Mouse (Mus musculus) c-Kit-negative CD71-positive TER-119-positive erythroid progenitor cells, embryonic 14.5 days (primary cell): Measurements from ENCODE around the gene Pias4.
A peak's percentile ranks its signal among the peaks of the same experiment; 100 is the strongest.

Source experiments
- DNase-seq: peaks from one replicate; pipeline ENCODE4 v3.0.0-alpha.2; 2013; ENCODE audit warnings: low read depth, low spot score

Pias4 gene

GRCm38 (mm10) chr10:81138131-81138782, 29.5 kb downstream of the Pias4 start:
- peak; percentile 32 for DNase-seq

DNA sequence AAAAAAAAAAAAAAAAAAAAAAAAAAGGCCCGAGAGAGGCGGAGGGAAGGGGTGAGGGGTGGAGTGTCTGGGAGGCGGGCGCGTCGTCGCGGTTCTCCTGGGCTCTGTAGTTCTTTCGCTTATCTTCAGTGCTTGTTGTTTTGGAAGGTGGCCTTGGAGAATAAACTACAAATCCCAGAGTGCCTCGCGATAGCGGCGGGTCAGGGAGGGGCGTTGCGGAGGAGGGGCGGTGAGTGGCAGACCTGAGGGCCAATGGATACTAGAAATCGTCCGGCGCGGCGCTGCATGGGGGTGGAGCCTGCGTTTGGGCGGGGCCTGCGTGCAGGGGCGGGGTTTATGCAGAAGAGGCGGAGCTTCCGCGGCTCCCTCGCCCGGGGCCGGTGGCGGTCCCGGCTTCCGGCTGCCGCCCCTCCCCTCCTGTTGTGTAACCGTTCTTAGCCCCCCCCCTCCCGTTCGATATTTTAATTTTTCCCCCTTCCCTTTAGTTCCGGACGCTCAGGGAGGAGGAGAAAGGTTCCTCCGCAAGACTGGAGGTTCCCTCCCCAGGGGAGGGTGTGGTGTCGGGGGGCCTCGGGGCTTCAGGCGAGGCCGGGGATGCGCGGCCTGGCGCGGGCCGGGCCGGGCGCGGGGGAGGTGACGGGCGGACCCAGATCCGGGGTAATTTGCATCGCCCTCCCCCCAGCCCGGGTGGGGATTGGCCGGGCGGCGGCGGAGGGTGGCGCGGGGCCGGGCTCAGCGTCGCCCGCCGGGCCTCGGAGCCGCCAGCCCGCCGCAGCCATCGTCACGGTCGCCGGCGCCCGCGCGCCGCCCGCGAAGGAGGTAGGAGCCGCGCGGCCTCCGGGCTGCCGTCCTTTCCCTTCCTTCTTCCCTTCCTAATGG, 30.2 kb downstream of the Pias4 start:
- DNase-seq, result peak; percentile 97

DNA sequence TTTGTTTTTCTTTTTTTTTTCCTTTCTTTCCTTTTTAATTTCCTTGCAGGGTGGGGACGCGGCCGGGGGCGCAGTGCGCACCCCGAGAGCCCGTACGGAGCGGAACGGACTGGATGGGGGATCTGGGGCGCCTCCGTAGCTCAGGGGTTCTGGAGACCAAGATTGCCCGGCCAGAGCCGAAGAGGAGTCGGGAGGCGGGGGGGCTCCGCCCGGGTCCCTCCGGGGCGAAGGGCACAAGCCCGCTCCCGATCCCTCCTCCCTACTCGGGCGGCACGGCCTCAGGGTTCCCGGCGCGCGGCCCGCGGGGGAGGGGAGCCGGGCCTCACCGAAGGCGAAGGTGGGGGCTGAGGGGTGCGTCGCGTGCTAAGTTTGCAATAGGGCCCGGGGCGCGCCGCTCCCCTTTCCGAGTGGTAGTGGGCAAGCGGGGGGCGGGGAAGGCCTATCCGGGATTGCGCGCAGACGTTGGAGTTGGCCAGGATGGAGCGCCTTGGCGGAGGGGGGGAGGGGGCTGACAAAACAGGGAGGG, 31.0 kb downstream of the Pias4 start:
- DNase-seq, result peak; percentile 48

DNA sequence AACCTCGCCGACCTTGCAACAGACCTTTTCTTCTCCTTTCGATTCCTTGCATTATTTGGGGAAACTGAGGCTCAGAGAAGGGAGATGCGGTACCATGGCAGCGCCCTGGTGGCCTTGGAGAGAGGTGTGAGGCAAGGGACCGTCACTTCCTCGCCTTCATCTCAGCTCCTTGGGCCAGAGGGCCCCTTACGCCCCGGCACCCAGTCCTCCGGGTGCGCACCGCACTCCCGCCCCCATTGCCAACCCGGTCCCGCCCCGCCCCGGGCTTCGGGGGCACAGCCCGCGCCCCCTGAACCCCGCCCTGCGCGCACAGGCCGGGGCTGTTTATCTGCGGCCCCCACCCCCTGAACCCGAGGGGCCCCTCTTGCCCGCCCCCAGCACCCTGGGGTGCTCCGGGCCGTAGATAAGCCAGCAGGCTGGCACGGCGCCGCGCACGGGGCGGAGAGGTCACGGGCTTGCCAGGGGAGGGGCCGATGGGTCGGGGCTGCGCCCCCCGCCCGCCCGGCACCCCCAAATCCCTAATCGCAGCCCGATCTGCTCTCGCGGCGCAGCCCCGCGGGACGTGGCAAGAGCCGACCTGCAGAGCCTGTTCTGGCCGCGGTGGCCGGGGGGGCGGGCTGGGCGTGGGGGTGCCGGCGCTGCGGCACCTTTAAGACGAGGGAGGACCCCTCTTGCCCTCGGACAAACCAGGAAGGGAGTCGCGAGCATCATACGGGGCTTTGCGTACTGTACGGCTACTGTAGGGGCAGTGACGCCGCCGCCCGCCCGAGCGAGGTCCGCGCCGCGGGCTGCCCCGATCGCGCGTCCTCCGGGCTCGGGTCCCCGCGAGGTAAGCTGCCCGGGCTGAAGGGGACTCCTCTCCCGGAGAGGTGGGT, 31.7 kb downstream of the Pias4 start:
- DNase-seq, result peak; percentile 52

GRCm38 (mm10) chr10:81134966-81135681, 32.6 kb downstream of the Pias4 start, which contains the start of gene Zbtb7a:
TSS of gene Zbtb7a (plus strand) at chr10:81135220.
- no peak for DNase-seq

DNA sequence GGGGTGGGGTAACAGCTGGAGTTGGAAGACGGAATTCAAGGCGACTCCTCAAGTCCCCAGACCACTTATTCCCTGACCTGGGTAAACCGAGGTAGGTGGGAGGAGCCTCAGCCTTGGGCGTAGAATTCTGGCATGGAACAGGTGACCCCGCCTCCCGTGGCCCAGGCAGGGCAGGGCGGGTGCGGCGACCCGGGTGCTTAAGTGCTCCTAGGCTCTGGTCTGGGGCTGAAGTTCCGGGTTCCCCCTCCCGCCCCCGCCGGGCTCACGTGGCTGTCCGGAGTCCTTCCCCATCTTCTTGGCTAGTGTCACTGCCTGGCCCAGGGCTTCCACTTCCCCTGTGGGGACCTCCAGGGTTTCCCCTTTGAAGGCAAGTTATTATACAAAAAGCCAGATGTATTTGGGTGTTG, 33.5 kb downstream of the Pias4 start:
- peak; percentile 61 for DNase-seq

DNA sequence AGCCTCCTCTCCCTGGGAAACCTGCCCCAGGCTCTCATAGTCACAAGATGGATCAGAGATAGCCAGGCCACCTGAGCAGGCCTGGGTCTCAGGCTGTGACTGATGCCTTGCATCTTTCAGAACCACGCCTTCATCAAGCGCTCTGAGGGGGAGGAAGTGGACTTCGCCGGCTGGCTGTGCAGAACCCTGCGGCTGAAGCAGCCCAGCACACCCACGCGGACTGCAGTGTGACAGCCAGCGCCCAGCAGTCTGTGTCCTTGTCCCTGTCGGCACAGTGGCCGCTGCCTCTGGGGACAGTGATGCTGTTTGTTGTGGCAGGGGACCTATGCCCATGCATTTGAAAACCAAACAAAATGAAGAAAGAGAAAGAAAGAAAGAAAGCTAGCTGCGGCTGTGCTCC, 44.2 kb downstream of the Pias4 start:
- DNase-seq, result no peak

DNA sequence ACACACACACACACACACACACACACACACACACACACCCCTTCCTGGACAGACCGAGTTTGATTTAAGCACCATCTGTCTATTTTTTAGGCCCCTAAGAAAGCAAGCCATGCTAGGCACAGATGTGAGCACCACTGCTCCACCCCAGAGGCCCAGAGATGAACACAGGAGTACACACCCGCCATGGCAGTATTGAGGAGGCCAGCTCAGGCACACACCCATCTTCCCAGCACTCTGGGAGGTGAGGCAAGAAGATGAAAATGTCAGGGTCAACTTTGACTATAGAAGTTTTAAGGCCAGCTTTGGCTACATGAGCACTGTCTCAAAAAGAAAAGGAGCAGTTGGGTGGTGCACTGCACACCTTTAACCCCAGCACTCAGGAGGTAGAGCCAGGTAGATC, 44.8 kb downstream of the Pias4 start:
- DNase-seq, result no peak

DNA sequence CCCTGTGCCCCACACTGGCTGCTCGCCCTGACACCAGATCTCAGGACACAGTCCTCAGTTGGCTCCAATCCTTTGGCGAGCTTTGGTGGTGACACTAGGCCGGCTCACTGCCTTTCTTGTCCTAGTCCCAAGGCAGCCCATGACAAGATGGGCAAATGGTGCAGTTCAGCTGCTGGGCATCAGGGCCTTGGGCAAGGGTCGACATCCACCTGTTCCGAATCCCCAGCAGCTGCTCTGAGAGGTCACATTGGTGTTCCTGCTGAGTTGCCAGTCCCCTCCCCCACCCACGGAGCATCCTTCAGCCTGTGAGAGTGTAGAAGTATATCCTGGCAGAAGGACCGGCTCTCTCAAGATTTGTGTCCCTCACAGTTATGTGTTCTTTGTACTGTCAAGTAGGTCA, 47.1 kb downstream of the Pias4 start:
- DNase-seq, result no peak

- DNase-seq, result no peak
Observed at GRCm38 (mm10) chr10:81119625-81120024, 48.1 kb downstream of the Pias4 start.

- DNase-seq, result no peak
Observed at GRCm38 (mm10) chr10:81112946-81113345, 54.8 kb downstream of the Pias4 start.

DNA sequence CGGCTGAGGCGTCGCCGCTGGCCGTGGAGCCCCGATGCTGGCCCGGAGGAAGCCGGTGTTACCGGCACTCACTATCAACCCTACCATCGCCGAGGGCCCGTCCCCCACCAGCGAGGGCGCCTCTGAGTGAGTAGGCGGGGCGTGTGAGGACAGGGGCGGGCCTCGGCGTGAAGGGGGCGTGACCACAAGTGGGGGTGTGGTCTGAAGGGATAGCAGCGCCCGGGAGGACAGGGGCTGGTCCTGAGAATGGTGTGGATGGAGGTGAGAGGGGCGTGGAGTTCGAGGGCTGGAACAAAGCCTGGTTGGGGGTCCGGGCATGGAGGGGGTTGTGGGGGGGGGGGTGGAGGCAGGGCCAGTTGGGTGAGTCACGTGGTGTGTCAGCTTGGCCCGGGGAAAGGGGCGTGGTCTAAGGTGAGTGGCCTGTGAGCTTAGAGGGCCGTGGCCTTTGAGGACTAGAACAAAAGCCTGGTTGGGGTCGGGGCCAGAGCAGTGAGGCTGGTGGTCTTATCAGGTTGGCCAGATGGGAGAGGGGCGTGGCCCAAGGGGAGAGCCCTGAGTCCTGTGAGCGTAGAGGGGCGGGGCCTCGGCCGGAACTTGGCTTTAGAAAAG, 61.5 kb downstream of the Pias4 start:
- DNase-seq, result peak; percentile 78

GRCm38 (mm10) chr10:81105565-81106112, 62.1 kb downstream of the Pias4 start, which contains the start of gene Map2k2:
TSS of gene Map2k2 (plus strand) at chr10:81105915.
- peak; percentile 95 for DNase-seq
